Mouse (Mus musculus) brain, embryonic 14.5 days (tissue): ENCODE measurements at regions not wholly inside any gene's neighbourhood (a gene's known extent, or its start where the extent isn't known, plus 50 kb on each side); places are given as distances from the start of the nearest gene placed in this dataset.
A peak's percentile ranks its signal among the peaks of the same experiment; 100 is the strongest.

Source experiments
- DNase-seq: peaks from one replicate; pipeline ENCODE4 v3.0.0-alpha.2; 2011; ENCODE audit warnings: low read depth
- CTCF ChIP-seq: fragments of 200-500 bp; IDR thresholded peaks from 2 replicates; pipeline ENCODE4 v1.5.1; 2012; ENCODE audit warnings: inconsistent platforms, mild to moderate bottlenecking, moderate library complexity, borderline replicate concordance; ENCODE audit not compliant: insufficient read depth, insufficient read length; ENCODE audit errors: extremely low read depth
- POLR2A ChIP-seq: fragments of 200-500 bp; IDR thresholded peaks from 2 replicates; pipeline ENCODE4 v1.6.1; 2012; ENCODE audit warnings: mild to moderate bottlenecking, inconsistent platforms, borderline replicate concordance; ENCODE audit not compliant: poor library complexity, insufficient read depth, insufficient read length, severe bottlenecking; ENCODE audit errors: extremely low read depth

DNA sequence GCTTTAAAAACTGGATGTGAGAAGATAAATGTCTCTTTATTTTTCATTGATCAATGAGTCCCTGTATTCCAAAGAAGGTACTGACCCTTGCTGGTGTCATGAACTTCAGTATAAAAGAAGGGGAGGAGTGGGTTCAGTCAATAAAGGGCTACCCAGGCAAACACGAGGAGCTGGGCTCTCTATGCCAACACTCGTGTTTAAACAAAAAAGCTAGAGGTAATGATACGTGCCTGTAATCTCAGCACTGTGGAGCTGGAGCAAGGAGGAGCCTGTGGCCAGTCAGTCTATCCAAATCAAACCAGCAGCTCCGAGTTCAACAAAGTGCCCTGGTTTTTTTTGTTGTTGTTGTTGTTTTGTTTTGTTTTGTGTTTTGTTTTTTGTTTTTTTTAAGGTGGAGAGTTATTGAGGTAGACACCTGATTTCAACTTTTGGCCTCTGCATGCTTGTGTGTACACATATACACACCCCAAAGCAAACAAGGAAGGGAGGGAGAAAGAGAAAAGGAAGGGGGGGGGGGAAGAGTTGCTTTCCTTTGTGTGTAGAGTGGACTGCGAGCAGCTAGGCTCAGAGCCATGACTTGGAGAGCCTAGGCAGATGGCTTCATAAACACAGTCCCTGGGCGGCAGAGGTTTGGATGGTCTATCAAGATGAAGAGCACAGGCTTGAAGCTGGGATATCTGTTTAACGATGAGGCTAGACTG lies 174.2 kb upstream of the Cxcr4 start:
- TF ChIP-seq CTCF = no peak
- TF ChIP-seq POLR2A = no peak
- DNase-seq = no peak

DNA sequence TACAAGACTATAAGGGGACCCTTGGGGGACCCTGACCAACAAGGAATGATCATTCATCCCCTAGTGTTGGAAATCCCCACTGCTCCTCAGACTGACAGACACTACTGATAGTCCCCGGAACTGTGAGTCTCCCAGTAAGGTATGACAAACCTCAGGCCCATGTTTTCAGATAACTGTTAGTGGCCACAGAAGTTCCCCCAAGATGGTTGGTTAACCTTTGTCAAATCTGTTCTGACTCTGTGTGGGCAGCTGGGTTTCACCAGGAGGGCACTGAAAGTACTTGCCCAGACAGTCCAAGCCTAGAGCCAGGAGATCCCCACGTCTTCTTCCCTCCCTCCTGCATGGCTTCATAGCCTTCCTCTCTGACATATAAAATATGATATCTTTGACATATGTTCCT lies 173.5 kb upstream of the Cxcr4 start:
- no peak for DNase-seq
- TF ChIP-seq POLR2A (no peak), CTCF (no peak)

DNA sequence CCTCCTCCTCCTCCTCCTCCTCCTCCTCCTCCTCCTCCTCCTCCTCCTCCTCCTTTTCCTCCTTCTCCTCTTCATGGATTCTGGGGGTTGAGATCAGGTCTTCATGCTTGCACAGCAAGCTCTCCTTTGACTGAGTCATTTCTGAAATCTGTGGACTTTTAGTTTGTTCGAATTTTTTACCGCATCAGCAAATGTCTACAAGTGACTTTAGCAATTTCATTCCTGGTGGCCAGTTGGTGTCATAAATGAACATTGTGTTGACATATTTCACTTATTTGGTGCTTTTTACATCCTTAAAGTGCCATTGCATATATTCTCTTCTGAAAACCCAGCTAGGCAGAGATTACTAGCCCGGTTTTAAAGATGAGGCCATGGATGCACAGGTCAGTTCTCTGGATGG lies 173.0 kb upstream of the Cxcr4 start:
- DNase-seq = no peak
- TF ChIP-seq CTCF = no peak
- no peak for TF ChIP-seq POLR2A

DNA sequence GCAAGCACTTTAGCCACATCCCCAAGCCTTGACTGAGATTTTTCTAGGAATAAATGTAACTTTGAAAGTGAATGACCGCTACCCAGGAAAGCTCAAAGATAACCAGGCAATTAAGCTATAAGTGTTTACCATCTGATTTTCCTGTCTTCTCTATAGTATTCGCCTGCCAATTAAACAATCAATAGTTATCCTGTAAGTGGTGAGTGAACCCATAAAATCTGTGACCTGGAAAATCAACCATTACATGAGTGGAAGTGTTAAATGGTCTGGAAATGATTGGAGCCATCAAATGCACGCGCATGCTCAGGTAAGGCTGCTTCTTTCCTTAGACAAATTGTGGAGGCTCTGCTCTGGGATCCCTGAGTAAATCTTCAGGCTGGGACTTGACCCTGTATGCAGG lies 170.8 kb upstream of the Cxcr4 start:
- no peak for DNase-seq
- TF ChIP-seq POLR2A (no peak), CTCF (no peak)

DNA sequence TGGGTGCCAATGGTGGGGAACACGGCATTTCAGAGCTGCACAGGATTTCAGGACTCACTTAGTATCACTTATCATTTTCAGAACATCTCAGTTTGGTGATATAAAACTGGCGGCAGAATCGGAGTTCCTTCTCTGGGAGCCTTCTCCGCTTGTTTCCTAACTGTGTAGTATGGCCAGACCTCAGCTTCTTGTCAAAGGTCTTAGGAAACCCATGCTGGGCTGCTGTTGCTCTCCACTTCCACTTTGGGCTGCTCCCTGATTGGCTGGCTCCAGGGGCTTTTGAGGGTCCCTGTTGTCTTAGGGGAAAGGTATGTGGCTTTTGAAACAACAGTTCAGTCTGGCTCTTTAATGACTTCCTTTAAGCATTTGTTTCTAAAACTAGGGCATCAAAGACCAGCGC lies 170.0 kb upstream of the Cxcr4 start:
- TF ChIP-seq CTCF (no peak), POLR2A (no peak)
- DNase-seq = no peak

DNA sequence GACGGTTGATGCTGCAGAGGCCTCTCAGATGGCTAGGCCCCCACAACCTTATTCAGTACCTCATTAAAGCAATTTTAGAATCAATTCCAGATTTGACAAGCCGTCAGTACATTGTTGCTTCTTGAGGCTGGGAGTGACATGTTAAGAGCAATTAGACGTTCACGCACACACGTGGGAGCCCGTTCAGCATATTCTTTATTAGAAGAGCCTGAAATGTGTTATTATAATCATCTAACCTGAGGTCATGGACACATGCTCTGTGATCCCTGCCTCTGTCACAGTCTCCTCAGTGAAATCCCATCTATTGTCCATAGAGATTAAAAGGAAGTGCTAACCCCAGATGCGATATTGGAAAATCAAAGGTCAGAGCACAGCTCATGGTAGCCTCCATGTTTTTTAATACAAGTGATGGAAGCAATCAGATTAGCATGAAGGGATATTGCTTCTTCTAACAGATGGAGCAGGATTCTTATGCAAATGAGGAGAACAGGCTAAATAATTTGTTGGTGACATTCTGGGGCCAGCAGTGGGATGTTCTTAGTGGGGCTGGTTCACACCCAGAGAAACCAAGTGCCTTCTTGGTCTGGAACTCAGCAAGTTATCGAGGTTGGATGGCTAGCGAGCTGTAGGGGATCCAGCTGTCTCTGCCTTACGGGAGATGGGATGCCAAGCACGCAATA lies 166.8 kb upstream of the Cxcr4 start:
- no peak for TF ChIP-seq POLR2A
- TF ChIP-seq CTCF = no peak
- DNase-seq = peak; percentile 73

DNA sequence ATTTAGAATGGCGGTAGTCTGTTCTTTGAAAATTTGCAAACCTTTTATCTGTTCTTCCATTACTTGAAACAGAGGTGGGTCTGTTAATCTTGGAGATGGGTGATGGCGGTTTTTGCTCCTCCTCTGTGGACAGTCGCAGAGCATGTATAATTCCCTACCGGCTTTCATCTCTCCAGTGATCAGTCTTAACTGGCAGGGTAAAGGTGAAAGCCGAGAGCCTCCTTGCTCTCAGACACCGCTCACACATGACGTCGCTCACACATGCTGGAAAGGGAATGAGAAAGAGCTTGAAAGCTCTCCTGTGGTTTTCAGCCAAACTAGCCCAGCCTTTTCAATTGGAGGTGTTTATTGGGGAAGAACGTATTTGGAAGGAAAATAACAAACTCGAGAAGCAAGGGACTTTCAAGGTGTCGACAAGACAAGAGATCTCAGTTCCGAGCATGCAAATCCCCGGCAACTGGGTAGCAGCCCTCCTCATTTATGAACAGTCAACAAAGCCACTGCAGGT lies 166.3 kb upstream of the Cxcr4 start:
- no peak for DNase-seq

DNA sequence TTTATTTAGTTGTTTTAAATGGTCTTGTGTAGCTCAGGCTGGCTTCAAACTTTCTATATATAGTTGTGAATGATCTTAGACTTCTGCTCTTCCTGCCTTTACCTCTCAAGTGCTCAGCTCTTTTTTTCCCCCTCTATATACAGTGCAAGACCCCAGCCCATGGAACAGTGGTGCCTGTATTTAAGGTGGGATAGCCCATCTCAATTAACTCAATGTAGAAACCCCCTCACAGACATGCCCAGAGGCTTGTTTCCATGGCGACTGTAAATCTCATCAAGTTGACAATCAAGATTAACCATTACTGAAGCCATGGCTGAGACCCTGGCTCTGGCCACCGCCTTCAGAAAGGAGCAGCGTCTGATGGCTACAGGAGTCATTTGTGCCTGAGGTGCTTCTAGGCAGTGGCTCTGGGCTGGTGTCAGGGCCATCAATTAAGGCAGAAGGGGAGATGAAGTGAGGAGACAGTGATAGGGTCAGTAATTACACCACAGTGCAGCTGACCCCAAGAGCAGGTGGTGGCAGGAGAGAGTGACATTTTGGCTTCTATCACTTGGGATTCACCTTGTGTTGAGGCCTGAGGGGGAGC lies 161.4 kb upstream of the Cxcr4 start:
- TF ChIP-seq POLR2A (no peak), CTCF (no peak)
- DNase-seq = peak; percentile 34

More for the DNA sequence above, 166.3 kb upstream of the Cxcr4 start:
- TF ChIP-seq POLR2A = no peak
- TF ChIP-seq CTCF = no peak

DNA sequence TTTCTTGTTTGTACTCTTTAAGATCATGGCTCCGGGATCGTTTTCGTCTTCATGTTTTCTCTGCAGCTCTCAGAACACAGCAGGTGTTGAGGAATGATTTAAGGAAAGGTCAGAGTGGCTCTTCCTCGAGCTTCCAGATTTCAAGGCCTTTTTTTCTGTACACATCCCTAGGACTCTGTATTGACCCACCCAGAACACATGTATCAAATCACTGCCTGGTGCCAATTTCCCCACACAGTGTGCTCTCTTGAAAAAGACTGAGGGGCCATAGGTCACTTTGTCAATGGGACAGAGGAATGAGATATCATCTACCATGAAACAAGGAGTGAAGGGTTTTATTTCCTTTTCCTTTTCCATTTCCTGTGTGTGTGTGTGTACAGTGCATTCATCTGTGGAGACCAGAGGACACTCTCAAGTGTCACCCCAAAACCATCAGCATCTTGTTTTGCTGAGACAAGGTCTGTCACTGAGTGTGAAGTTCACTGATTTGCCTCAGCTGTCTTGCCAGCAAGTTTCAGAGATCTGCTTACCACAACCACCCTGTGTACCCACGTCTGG lies 157.4 kb upstream of the Cxcr4 start:
- TF ChIP-seq POLR2A (no peak), CTCF (no peak)
- no peak for DNase-seq

DNA sequence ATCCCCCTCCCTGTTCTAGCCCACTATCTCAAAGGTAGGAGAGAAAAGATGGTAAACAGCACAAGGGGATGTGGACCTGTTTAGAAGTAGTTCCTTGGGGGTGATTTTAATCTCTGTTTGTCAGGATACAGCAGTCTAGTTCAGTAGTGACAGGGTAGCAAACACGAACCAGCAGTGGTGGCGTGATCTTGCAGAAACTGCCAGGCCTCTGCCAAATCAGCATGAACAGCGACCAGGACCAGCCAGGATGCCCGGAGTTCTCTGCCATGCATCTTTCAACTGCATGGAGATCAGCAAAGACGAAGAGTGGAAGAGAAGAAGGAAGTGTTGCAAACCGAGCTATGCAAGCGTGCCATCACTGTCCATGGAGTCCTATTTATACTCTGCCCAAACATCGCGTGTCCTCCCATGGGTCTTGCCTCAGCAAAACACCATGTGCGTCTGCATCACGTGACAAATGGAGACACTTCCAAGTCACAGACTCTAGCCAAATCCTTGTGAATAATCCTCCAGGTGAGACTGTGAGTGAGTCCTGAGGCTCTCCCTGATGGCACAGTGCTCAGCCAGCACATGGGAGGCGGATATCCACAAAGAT lies 155.2 kb upstream of the Cxcr4 start:
- TF ChIP-seq CTCF (no peak), POLR2A (no peak)
- no peak for DNase-seq

DNA sequence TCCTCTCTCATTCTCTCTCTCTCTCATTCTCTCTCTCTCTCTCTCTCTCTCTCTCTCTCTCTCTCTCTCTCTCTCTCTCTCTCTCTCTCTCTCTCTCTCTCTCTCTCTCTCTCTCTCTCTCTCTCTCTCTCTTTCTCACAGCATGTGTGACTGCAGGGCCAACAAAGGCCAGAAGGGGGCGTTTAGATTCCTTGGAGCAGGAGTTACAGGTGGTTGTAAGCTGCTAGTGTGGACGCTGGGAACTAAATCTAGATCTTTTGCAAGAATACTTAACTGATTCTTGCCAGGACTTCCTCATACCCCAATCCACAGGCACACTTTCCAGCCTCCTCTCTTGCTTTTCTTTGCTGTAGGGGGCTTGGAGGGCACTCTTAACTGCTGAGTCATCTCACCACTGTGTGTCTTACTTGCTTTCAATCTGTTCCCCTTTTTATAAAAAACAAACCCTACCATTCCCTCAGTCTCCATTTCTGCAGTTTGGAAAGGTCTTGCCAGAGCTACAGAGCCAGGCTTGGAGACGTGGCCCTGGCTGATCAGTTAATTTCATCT lies 154.4 kb upstream of the Cxcr4 start:
- TF ChIP-seq POLR2A = no peak
- no peak for TF ChIP-seq CTCF
- no peak for DNase-seq
